Mouse (Mus musculus): ENCODE measurements around the gene Cacna1b. TPM values are rescaled to one million over a fixed set of nuclear protein-coding genes. Genes with fewer than 3 reads are reported as not detected.

Cacna1b gene
- total RNA-seq, 4 experiments from 2014 or later = 67.6 to 77.5 (median 76.0) TPM

DNA sequence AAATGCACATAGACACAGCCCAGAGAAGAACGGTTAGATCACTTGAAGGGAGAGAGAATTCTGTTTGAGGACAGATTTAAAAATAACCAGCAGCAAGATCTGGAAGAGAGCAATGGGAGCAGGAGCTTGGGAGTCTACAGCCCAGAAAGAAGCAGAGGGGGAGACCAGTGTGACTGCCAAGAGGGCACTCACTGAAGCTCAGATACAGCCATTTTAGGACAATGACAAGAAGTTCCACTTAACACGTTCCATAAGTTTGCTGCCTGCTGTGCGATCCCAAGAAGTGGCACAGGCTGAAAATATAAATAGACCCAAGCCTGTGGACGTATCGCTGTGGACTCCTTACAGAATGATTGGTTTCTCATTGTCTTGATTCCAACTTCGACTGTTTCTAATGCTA is 206.6 kb downstream of the Cacna1b start:
- DNase-seq (ENCODE audit: low spot score in 2 of 2) = no peak

DNA sequence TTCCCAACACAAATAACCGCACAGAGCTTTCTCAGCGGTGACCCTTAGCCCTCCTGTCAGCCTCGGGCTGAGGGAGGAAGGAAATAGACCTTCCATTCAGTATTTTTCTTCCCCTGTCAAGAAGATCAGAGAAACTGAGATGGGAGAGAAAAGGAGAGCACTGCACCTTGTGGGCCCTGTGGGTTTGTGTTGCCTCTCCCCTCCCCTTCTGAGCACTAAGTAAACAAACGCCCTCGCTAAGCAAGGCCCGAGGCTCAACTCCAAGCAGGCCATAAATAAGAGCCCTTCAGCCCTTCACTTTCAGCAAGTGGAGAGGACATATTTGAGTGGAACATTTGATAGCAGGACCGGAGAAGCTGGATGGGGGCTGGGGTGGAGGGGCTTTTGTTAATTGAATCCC is 209.0 kb downstream of the Cacna1b start:
- DNase-seq (ENCODE audit: low spot score in 2 of 2) = no peak

Other genes starting within 250 kb of the Cacna1b start
- gene Ehmt1, start 156.5 kb upstream of the Cacna1b start, total RNA-seq (2022) = 10 to 100 TPM; 54.9 to 75.0 (median 66.8) TPM
- 10 to 100 TPM; 10.8 to 17.4 (median 17.1) TPM for gene Arrdc1, start 172.1 kb upstream of the Cacna1b start, total RNA-seq (2022)
- gene Zmynd19, start 186.6 kb upstream of the Cacna1b start, total RNA-seq (2022) = 10 to 100 TPM; 31.0 to 38.0 (median 35.3) TPM
- gene Dph7, start 199.2 kb upstream of the Cacna1b start, total RNA-seq (2022) = 10 to 100 TPM; 32.3 to 37.1 (median 35.2) TPM
- gene Mrpl41, start 211.9 kb upstream of the Cacna1b start, total RNA-seq (2022) = 10 to 100 TPM; 80.5 to 87.5 (median 85.1) TPM
- 10 to 100 TPM; 20.9 to 40.0 (median 37.1) TPM for gene Pnpla7, start 212.9 kb upstream of the Cacna1b start, total RNA-seq (2022)